Mouse (Mus musculus): ENCODE results near the gene Ppp1r18.
"Not testable (repeated sequence)": the region's sequence is repeated elsewhere in the genome, so short reads cannot be mapped to it uniquely, and the experiment has no call there.

Ppp1r18 gene

GRCm38 (mm10) chr17:35836991-35837422, 28.4 kb upstream of the Ppp1r18 start:
- peak; percentile 83 for DNase-seq (ENCODE audit: low read depth)

GRCm38 (mm10) chr17:35837487-35837886, 27.9 kb upstream of the Ppp1r18 start:
- no peak for DNase-seq (ENCODE audit: low read depth)

GRCm38 (mm10) chr17:35838122-35838544, 27.3 kb upstream of the Ppp1r18 start, which contains the start of gene Tubb5:
Gene Tubb5, minus strand, starts transcription at chr17:35838306.
- peak; percentile 95 for DNase-seq (ENCODE audit: low read depth)

GRCm38 (mm10) chr17:35838570-35838969, 26.8 kb upstream of the Ppp1r18 start:
- no peak for DNase-seq (ENCODE audit: low read depth)

- not testable (repeated sequence) for DNase-seq (ENCODE audit: low read depth)
These were observed 26.4 kb upstream of the Ppp1r18 start for GRCm38 (mm10) chr17:35839002-35839401.

- DNase-seq (ENCODE audit: low read depth) = no peak
These were observed 24.8 kb upstream of the Ppp1r18 start for GRCm38 (mm10) chr17:35840561-35840960.

GRCm38 (mm10) chr17:35841076-35841950, 24.1 kb upstream of the Ppp1r18 start, which contains the start of gene Mdc1:
Gene Mdc1, plus strand, starts transcription at chr17:35841515.
- peak; percentile 99 for DNase-seq (ENCODE audit: low read depth)

GRCm38 (mm10) chr17:35842006-35842405, 23.4 kb upstream of the Ppp1r18 start:
- no peak for DNase-seq (ENCODE audit: low read depth)

- no peak for DNase-seq (ENCODE audit: low read depth)
These were observed 21.9 kb upstream of the Ppp1r18 start for GRCm38 (mm10) chr17:35843514-35843913.

- no peak for DNase-seq (ENCODE audit: low read depth)
These were observed 17.3 kb upstream of the Ppp1r18 start for GRCm38 (mm10) chr17:35848112-35848511.

GRCm38 (mm10) chr17:35850974-35851373, 14.4 kb upstream of the Ppp1r18 start:
- no peak for DNase-seq (ENCODE audit: low read depth)

- DNase-seq (ENCODE audit: low read depth) = no peak
These were observed 6.0 kb upstream of the Ppp1r18 start for GRCm38 (mm10) chr17:35859371-35859770.

GRCm38 (mm10) chr17:35859835-35860234, 5.6 kb upstream of the Ppp1r18 start:
- no peak for DNase-seq (ENCODE audit: low read depth)

GRCm38 (mm10) chr17:35860831-35861197, 4.6 kb upstream of the Ppp1r18 start:
- no peak for DNase-seq (ENCODE audit: low read depth)

GRCm38 (mm10) chr17:35861198-35861857, 4.1 kb upstream of the Ppp1r18 start, which contains the start of gene Nrm:
Gene Nrm, plus strand, starts transcription at chr17:35861318.
- peak; percentile 84 for DNase-seq (ENCODE audit: low read depth)

GRCm38 (mm10) chr17:35864832-35865353, 500 bp upstream of the Ppp1r18 start:
- no peak for DNase-seq (ENCODE audit: low read depth)

GRCm38 (mm10) chr17:35866281-35866831, 963 bp downstream of the Ppp1r18 start:
- DNase-seq (ENCODE audit: low read depth) = no peak

- DNase-seq (ENCODE audit: low read depth) = peak; percentile 35
These were observed 1.8 kb downstream of the Ppp1r18 start for GRCm38 (mm10) chr17:35866911-35867890.

- no peak for DNase-seq (ENCODE audit: low read depth)
These were observed 2.9 kb downstream of the Ppp1r18 start for GRCm38 (mm10) chr17:35868165-35868820.

- DNase-seq (ENCODE audit: low read depth) = no peak
These were observed 3.6 kb downstream of the Ppp1r18 start for GRCm38 (mm10) chr17:35868961-35869345.

Measured in c-Kit-positive CD71-positive TER-119-negative erythroid progenitor cells, embryonic 14.5 days (primary cell).